Mouse (Mus musculus): Measurements from ENCODE around the gene Tpm3.

DNA sequence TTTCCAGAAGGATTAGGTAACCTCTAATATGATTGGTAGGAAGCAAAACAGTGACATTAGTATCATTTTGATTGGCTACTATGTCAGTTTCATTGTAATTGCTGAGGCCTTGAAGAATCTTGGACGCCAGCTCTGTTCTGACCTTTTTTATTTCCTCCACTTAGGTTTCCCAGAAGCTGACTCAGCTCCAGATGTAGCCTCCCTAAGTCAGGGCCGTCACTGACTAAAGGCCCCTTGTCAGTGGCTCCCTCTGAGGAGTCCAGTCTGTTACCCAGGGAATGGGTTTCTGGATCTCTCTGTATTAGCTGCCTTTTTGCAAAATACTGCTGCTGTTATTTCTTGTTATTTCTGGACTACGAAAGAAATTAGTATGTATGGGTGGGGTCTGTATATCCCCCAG, 43.1 kb downstream of the Tpm3 start:
- TF ChIP-seq CTCF (IDR thresholded peaks at IDR 0.05; ENCODE audit: control insufficient read depth, insufficient read depth, insufficient replicate concordance, low read depth, low read length): no peak
- TF ChIP-seq POLR2A (IDR thresholded peaks at IDR 0.05; ENCODE audit: control insufficient read depth, low read depth, low read length): no peak
